Mouse (Mus musculus) CD8-positive naive resting alpha-beta T cell, adult 57 days (primary cell): ENCODE measurements around the gene Gprasp2. TPM values are rescaled to one million over a fixed set of nuclear protein-coding genes. Genes with fewer than 3 reads are reported as not detected.

Experiments used
- total RNA-seq: library from RNA; stranded (reverse); gene quantifications from one replicate; pipeline ENCODE4 v1.2.4, GENCODE M21; 2023

Gene Gprasp2
- 17.6 TPM for total RNA-seq

DNA sequence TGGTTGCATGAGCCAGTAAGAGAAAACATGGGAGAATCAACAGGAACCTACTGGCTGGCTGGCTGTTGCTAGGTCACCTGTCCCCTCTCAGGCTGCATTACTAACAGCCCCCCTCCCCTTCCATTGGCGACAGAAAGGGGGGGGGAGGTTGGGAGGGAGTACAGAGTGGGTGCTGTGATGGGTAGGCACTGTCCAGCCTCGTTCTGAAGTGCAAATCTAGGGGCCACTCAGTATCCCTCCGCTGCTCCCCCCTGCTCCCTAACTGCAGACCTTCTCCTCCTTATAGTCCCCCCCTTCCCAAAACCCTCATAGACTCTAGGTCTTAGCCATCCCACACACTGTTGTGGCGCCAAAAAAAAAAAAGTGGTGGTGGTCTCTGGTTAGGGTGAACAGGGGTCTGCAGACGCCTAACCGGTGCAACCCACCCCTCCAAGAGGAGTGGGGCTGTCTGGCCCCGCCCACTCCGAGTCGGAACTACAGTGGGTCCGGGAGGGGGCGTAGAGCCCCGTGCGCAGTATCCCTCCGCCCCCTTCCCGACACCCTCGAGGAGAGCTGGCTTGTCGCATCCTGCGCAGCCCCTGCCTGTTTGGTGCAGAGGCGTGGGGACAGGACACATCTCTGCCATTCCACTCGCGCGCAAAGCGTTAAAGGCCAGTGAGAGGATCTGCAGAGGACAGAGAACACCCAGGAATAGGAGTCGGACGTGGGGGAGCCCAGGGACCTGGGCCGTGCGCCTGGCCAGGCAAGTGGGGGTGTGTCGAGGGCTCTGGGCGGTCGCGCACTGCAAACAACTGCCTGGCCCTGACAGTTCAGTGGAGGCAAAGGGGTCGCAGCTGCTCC lies at the start of gene Gprasp2:
Gene Gprasp2, plus strand, starts transcription at position 514 of the 840 bp plus-strand sequence.

GRCm38 (mm10) chrX:135797212-135797644 lies 41.6 kb upstream of the Gprasp2 start, which contains the start of gene Bhlhb9:
Bhlhb9 (plus strand) TSS chrX:135797594.

Other genes starting within 250 kb of the Gprasp2 start
- not detected for gene Nxf7, start 240.3 kb upstream of the Gprasp2 start, total RNA-seq
- gene Prame, start 211.3 kb upstream of the Gprasp2 start, total RNA-seq, result not detected
- not detected for gene Tcp11x2, start 145.2 kb upstream of the Gprasp2 start, total RNA-seq
- not detected for gene Tmsb15a, start 113.8 kb upstream of the Gprasp2 start, total RNA-seq
- gene Armcx5, start 96.3 kb upstream of the Gprasp2 start, total RNA-seq, result 34.7 TPM
- gene Gprasp1, start 96.3 kb upstream of the Gprasp2 start, total RNA-seq, result 54.7 TPM
- gene Bhlhb9, start 41.4 kb upstream of the Gprasp2 start, total RNA-seq, result 17.1 TPM
- 1.4 TPM for gene Arxes2, start 154.8 kb downstream of the Gprasp2 start, total RNA-seq
- gene Arxes1, start 194.3 kb downstream of the Gprasp2 start, total RNA-seq, result not detected
- 3.2 TPM for gene Bex2, start 229.2 kb downstream of the Gprasp2 start, total RNA-seq
- not detected for gene Nxf3, start 246.2 kb downstream of the Gprasp2 start, total RNA-seq